Mouse (Mus musculus): Measurements from ENCODE around the gene Gm11172.

DNA sequence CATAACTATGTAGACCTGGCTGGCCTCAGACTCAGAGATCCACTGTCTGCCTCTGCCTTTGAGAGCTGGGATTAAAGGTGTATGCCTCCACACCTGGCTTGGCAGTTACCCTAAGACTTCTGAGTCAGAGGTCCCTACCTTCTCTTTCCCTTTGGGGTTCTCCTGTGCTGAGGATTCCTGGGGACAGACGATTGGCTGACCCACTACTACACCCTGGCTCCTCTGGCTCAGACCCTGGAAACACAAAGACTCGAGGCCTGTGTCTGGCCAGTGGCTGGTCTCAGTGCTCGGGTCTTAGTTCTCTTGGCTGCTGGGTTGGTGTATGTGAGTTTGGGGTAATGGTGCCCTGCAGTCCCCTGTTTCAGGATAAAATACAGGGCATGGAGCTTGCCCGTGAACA lies 38.2 kb downstream of the Gm11172 start:
- TF ChIP-seq CTCF (IDR thresholded peaks at IDR 0.05; ENCODE audit: control insufficient read depth, insufficient read depth, insufficient read length) (no peak), MAX (IDR thresholded peaks at IDR 0.05) (no peak), MYOG (IDR thresholded peaks at IDR 0.05; ENCODE audit: control insufficient read depth, extremely low read depth, insufficient read length) (no peak), USF1 (IDR thresholded peaks at IDR 0.05; ENCODE audit: low read depth) (no peak), MYOD1 (IDR thresholded peaks at IDR 0.05; ENCODE audit: control insufficient read depth, insufficient read length, low read depth) (no peak), CEBPB (IDR thresholded peaks at IDR 0.05; ENCODE audit: low read depth) (no peak), FOSL1 (IDR thresholded peaks at IDR 0.05; ENCODE audit: insufficient read depth, low read length, poor library complexity, severe bottlenecking) (no peak)
